Mouse (Mus musculus) kidney, postnatal 36 days (tissue): ENCODE data around the gene Sorbs2.

Source experiments
- DNase-seq, 2 experiments: peaks; one replicate each; pipeline ENCODE4 v3.0.0; 2021 to 2022; ENCODE audit warnings: mixed read lengths in 2 of 2

Gene Sorbs2

DNA sequence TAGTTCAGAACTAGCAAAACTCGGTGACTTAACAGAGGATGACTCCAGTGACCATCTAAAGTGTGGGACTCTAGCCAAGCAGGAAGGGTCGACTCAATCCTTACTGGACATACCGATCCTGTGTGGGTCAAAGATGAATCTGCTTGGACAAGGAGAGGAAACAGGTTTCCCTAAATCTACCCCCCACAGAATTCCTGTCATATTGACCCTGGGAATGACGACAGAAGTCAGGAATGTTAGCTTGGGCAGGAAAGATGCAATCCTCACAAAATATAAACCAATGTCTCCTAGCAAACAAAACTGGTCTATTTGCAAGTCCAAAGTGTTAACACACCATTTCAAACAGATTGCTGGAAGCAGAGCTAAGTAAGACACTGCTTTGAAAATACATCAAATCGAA is 118.8 kb downstream of the Sorbs2 start:
- no peak for DNase-seq

DNA sequence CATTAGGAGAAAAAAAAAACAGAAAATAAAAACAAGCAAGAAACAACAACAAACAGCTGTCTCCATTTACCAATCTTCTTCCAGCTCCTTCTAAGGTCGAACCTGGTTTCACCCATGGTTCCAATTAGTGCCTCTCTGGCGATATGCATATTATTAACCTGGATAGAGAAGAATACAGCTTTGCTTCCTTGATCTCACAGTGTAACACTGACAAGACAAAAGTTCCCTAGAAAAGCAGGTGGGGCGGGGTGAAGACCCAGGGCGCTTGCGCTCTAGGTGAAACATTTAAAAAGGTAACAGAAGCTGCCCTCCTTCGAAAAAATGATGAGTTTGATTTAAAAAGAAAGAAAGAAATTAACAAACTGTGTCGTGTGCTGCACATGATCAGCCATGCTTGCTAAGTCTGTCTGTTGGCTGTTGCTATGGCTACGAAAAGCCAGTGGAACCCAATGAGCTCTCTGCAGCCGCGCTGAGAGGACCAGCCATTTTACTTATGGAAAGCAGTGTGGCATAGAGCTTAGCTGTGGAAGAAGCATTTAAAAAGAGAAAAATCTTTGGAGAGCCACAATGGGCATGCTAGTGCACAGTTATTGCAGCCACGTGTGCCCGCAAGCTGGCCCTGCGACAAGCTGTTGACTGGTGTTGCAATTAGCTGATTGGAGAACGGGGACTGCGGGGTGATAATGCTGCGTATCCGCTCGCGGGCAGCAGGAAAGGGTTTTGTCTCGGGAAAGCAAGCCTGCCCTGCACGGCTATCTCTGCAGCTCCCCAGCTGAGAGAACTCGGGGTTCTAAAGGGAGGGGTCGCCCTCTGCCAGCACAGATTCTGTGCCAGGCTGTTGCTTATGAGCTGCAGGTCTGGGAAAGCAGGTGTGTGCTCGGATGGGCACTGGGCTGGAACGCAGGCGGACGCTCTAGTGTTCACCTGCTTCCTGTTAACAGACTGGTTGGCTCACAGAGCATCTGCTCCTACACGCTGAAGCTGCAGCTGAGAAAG is 120.0 kb downstream of the Sorbs2 start:
- peak; percentile 65 to 77 for DNase-seq

- no peak for DNase-seq
Measured at GRCm38 (mm10) chr8:45628421-45629065, 121.0 kb downstream of the Sorbs2 start.

- no peak for DNase-seq
Measured at GRCm38 (mm10) chr8:45629066-45629430, 121.5 kb downstream of the Sorbs2 start.

DNA sequence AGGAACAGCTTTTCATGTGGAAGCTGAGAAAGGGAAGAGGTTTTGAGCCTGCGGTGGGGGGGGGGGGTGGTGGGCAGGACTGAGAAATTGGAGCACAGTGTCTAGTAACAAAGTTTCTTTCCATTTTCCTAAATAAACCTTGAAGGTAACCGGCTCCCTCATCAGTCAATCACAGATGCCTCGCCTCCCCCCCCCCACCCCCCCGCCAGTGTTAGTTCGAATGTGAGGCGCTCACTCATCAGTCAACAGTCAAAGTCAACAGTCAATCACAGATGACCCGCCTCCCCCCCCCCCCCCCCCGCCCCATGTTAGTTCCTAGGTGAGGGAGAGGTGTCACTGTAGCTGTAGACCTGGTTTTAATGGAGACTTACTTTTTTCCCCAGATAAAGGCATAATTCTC is 123.4 kb downstream of the Sorbs2 start:
- DNase-seq, result no peak

- no peak for DNase-seq
Measured at GRCm38 (mm10) chr8:45635155-45635554, 127.6 kb downstream of the Sorbs2 start.

DNA sequence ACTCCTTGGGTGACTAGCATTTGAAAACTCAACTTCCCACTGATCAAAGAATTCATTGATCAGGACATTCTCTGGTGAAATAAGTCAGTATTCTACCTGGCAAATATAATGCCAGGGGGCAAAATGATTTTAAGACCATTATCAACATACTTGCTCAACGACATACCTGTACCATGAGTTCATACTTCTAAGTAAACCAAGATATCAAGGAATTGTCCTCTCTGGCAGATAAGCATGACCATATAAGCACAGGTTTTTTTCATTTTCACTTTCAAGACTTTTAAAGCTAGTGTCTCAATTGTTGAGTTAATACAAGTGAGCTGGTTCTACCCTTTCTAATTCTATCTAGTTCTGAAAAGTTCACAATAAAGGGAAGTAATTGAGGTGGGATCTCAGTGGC is 130.2 kb downstream of the Sorbs2 start:
- no peak for DNase-seq

DNA sequence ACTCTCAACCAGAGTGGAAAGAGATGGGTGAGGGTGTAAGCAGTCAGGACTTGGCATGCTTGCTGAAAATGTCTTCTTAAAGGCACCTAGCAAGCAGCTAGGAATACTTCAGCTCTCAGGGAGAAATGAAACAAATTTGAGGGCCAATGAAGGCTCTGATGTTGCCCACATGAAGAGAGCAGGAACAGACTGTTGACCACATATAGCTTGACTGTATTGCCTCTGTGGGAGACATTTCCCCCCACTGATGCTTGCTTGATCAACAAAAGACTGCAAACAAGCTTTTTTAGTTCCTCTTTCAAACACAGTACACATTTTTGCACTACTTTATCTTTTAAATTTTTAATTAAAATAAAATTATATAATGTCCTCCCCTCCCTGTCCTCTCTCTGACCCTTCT is 131.9 kb downstream of the Sorbs2 start:
- DNase-seq, result no peak

DNA sequence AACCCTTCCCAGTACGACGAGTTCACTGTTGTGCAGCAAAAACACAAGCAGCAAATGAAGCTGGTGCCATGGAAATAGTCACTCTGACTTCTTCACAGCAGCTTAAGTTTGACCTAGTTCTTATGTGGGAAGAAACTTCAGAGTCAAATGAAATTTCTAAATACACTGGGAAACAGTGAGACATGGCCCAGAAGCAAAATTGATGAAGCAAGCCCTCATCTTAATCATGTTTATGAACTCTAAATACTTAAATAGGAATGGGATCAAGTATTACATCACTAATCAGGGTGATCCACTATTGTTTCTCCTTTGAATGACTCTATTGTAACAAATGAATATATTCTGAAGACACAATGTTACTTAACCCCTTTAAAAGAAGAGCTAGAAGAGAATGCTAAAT is 137.1 kb downstream of the Sorbs2 start:
- no peak for DNase-seq

DNA sequence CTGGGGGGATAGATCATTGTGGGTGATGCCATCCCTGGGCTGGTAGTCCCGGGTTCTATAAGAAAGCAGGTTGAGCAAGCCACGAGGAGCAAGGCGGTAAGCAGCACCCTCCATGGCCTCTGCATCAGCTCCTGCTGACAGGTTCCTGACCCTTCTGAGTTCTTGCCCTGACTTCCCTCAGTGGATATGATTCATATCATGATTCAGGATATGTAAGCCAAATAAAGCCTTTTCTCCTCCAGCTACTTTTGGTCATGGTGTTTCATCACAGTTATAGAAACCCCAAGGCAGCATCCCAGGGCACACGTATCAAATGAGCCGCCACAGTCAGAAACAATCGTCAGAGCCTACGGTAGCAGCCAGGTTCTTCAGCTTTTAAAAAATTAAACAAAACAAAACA is 141.5 kb downstream of the Sorbs2 start:
- DNase-seq, result no peak

- DNase-seq, result no peak
Measured at GRCm38 (mm10) chr8:45649966-45650365, 142.4 kb downstream of the Sorbs2 start.

GRCm38 (mm10) chr8:45658021-45658420 is 150.4 kb downstream of the Sorbs2 start:
- no peak for DNase-seq

DNA sequence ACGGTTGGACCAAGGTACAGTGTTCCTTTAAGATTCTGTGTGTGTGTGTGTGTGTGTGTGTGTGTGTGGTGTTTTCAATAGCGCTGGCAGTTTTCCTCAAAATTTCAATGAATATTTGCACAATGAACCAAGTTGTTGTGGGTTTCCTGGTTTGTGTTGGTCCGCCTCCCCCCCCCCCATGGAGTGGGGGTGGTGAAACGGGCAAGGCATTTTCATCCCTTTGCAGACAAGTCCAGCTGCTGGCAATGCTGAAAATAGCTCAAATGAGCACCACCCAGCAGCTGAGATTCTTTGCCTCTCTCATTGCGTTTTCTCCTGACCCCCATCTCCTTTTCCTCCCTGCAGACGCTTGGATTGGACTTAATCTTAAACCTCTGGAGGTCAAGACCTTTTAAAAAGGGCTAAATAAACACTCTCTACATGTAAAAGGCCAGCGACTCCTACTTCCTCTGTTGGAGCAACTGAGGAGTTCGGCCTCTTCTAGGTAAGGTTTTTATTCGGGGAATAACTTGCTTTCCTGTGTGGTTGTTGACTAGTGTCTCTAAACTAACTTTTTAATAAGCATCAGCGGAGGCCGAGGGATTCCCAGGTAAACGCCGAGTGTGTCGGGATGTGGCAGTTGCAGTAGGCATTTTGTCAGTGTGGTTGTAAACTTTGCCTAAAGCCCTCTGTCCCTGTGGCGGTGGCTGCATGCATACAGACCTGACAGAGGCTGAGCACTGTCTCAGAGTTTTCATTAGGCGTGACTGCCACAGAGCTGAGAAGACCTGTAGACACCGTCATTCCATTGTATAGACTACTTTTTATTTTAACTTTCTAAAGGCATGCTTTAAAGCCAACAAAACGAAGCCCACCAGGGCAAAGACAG is 151.1 kb downstream of the Sorbs2 start:
- DNase-seq, result peak; percentile 12 to 29

DNA sequence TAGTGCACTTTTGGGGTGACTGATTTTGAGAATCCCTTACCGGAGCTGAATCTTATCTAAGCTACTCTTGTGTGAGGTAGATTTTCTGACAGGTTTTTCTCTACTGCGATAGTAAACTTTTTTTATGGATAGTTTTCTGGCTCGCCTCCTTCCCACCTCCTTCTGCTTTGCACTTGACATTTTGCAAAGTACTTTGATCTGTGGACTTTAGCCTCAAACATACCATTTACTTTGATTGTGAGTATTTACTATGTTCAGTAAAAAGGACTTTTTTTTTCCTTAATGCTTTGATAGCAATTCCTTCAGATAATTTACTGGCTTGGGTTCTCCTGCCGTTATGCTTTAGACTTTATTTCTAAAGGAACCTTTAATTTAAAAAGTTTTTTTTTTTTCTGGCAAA is 151.9 kb downstream of the Sorbs2 start:
- DNase-seq, result no peak

DNA sequence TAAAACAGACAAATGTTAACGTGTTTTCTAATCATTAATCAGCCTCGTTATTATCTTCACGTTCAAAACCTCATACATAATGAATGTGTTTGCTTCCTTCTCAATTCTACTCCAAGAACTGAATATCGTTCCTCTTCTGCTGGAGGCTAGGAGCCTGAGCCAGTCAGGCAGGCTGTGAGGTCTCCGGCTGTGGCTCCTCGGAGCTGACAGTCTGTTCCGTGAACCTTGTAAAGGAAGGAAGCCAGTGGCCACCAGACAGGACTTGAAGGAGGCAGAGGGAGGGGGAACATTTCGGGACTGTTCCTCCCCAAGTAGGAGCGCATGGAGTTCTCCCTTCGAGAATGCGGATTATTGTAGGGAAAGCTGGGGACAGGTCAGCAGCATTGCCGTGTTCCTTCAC is 153.0 kb downstream of the Sorbs2 start:
- peak; percentile 24 to 31 for DNase-seq

- no peak for DNase-seq
Measured at GRCm38 (mm10) chr8:45661605-45662004, 154.0 kb downstream of the Sorbs2 start.

DNA sequence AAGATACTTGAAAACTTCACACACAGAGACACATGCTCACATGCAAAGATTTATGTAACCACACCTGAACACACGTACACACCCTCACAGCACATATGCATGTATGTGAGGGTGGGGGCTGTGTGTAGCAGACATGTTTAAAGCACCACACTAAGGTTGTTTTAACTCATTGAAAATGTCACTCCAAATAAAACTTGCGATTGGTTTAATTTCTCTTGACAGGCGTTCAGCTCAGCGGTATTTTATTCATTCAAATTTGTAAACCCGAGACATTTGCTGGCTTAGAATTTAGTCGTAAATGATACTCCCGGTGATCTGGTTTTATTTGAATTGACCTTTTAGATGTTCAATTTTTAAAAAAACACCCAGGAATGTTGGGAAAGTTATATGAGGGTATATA is 158.6 kb downstream of the Sorbs2 start:
- no peak for DNase-seq

GRCm38 (mm10) chr8:45673149-45673548 is 165.6 kb downstream of the Sorbs2 start:
- DNase-seq, result no peak

- no peak for DNase-seq
Measured at GRCm38 (mm10) chr8:45675821-45676279, 168.3 kb downstream of the Sorbs2 start.

GRCm38 (mm10) chr8:45677114-45677853 is 169.7 kb downstream of the Sorbs2 start:
- no peak for DNase-seq

DNA sequence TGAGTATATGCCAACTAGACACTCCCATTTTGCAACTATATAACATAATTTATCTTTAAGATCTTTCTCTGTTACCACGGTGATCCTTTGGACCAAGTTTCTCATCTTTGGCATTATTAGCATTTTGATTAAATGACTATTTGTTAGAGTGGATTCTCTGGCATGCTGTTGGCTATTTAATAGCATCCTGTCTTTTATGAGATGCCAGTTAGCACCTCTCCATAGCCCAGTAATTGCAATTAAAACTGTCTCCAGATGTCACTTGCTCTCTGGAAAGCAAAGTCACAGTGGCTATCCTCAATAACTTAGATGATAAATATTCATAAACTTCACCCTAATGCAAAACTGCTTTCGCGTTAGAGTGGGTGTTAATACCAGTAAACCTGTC is 170.3 kb downstream of the Sorbs2 start:
- no peak for DNase-seq

GRCm38 (mm10) chr8:45681171-45681570 is 173.6 kb downstream of the Sorbs2 start:
- DNase-seq, result no peak
